Mouse (Mus musculus) CH12.LX (cell line): ENCODE measurements at regions not wholly inside any gene's neighbourhood (a gene's known extent, or its start where the extent isn't known, plus 50 kb on each side); places are given as distances from the start of the nearest gene placed in this dataset.

Experiments
- DNase-seq: peaks from one replicate; pipeline ENCODE4 v3.0.0-alpha.2; 2013; ENCODE audit errors: extremely low read depth
- H3K27ac ChIP-seq: 2 replicates; pipeline ENCODE4 v1.5.1; 2012; ENCODE audit warnings: low read depth, mild to moderate bottlenecking, control low read depth, moderate library complexity; ENCODE audit not compliant: insufficient read depth
- H3K27me3 ChIP-seq: replicated peaks from 2 replicates; pipeline ENCODE3; 2012; ENCODE audit warnings: inconsistent platforms
- H3K36me3 ChIP-seq, 2 experiments: replicated peaks in 1 of 2; 2 replicates each; pipeline versions ENCODE3 to v1.6.1; 2012; ENCODE audit warnings: inconsistent platforms in 1 of 2, low read length in 1 of 2, mild to moderate bottlenecking in 1 of 2, mixed read lengths in 1 of 2, moderate library complexity in 1 of 2; ENCODE audit not compliant: control insufficient read depth in 1 of 2, insufficient read depth in 1 of 2
- H3K4me1 ChIP-seq, 2 experiments: 2 replicates each; pipeline ENCODE4 v1.6.1; 2012; ENCODE audit warnings: inconsistent platforms in 1 of 2, moderate library complexity in 1 of 2; ENCODE audit not compliant: insufficient read depth in 2 of 2, control insufficient read depth in 1 of 2
- H3K4me2 ChIP-seq: 2 replicates; pipeline ENCODE4 v1.6.1; 2012; ENCODE audit warnings: low read depth, mild to moderate bottlenecking, control low read depth; ENCODE audit not compliant: poor library complexity, insufficient read depth, severe bottlenecking
- H3K4me3 ChIP-seq, 3 experiments: fragments of 150-350 bp in 1 of 3; sonication (generic) in 1 of 3; replicated peaks in 1 of 3; 2 replicates each; pipeline versions ENCODE3 to v1.5.1; 2011 to 2012; ENCODE audit warnings: low read depth in 2 of 3, low read length in 2 of 3, mild to moderate bottlenecking in 2 of 3, moderate library complexity in 2 of 3, control low read depth in 1 of 3, improper control_type of control experiment in 1 of 3, inconsistent platforms in 1 of 3, mixed read lengths in 1 of 3; ENCODE audit not compliant: poor library complexity in 1 of 3
- H3K79me2 ChIP-seq: replicated peaks from 2 replicates; pipeline ENCODE4 v1.6.1; 2012; ENCODE audit warnings: mild to moderate bottlenecking, moderate library complexity; ENCODE audit not compliant: control insufficient read depth, poor library complexity, insufficient read depth, severe bottlenecking; ENCODE audit errors: extremely low read depth
- H3K9ac ChIP-seq: 2 replicates; pipeline ENCODE4 v1.6.1; 2012; ENCODE audit warnings: low read depth, mild to moderate bottlenecking, control low read depth, moderate library complexity; ENCODE audit not compliant: insufficient read depth
- H3K9me3 ChIP-seq: replicated peaks from 2 replicates; pipeline ENCODE3; 2012; ENCODE audit warnings: low read length, inconsistent platforms, mixed read lengths
- BHLHE40 ChIP-seq: IDR thresholded peaks from 2 replicates; pipeline ENCODE4 v1.6.1; 2011; ENCODE audit warnings: mild to moderate bottlenecking, low read depth, low read length, improper control_type of control experiment
- CHD1 ChIP-seq: IDR thresholded peaks from 2 replicates; pipeline ENCODE4 v1.6.1; 2012; ENCODE audit warnings: low read depth, low read length, improper control_type of control experiment, inconsistent platforms
- CTCF ChIP-seq, 2 experiments: IDR thresholded peaks in 1 of 2; conservative IDR thresholded peaks in 1 of 2; 2 replicates each; pipeline ENCODE4 v1.5.1; 2011 to 2012; ENCODE audit warnings: low read depth in 2 of 2, low read length in 2 of 2, improper control_type of control experiment in 1 of 2, inconsistent platforms in 1 of 2, mild to moderate bottlenecking in 1 of 2, moderate library complexity in 1 of 2
- JUN ChIP-seq: IDR thresholded peaks from 2 replicates; pipeline ENCODE4 v1.6.1; 2011; ENCODE audit warnings: low read depth, mild to moderate bottlenecking, low read length, improper control_type of control experiment, moderate library complexity; ENCODE audit not compliant: insufficient read depth
- MAFK ChIP-seq: IDR thresholded peaks from 2 replicates; pipeline ENCODE4 v1.6.1; 2011; ENCODE audit warnings: low read length, improper control_type of control experiment; ENCODE audit not compliant: insufficient replicate concordance
- MEF2A ChIP-seq: IDR thresholded peaks from 2 replicates; pipeline ENCODE4 v1.6.1; 2014; ENCODE audit warnings: low read depth, mild to moderate bottlenecking, inconsistent platforms, low read length, improper control_type of control experiment, borderline replicate concordance
- MXI1 ChIP-seq: IDR thresholded peaks from 2 replicates; pipeline ENCODE4 v1.6.1; 2011; ENCODE audit warnings: mild to moderate bottlenecking, low read depth, low read length, improper control_type of control experiment
- MYC ChIP-seq: IDR thresholded peaks from 2 replicates; pipeline ENCODE4 v1.6.1; 2011; ENCODE audit warnings: low read depth, mild to moderate bottlenecking, improper control_type of control experiment, low read length
- NELFE ChIP-seq: IDR thresholded peaks from 2 replicates; pipeline ENCODE4 v1.6.1; 2011; ENCODE audit warnings: low read depth, low read length, improper control_type of control experiment
- NRF1 ChIP-seq: IDR thresholded peaks from 2 replicates; pipeline ENCODE4 v1.6.1; 2014; ENCODE audit warnings: low read depth, mild to moderate bottlenecking, inconsistent platforms, low read length, improper control_type of control experiment, moderate library complexity
- POLR2A ChIP-seq: IDR thresholded peaks from 2 replicates; pipeline ENCODE4 v1.6.1; 2011; ENCODE audit warnings: low read depth, mild to moderate bottlenecking, improper control_type of control experiment, low read length
- POLR2AphosphoS2 ChIP-seq: IDR thresholded peaks from 2 replicates; pipeline ENCODE4 v1.6.1; 2011; ENCODE audit warnings: low read depth, low read length, improper control_type of control experiment
- RAD21 ChIP-seq: IDR thresholded peaks from 2 replicates; pipeline ENCODE4 v1.6.1; 2011; ENCODE audit warnings: low read depth, mild to moderate bottlenecking, low read length, improper control_type of control experiment, moderate library complexity
- SMC3 ChIP-seq: IDR thresholded peaks from 2 replicates; pipeline ENCODE4 v1.6.1; 2011; ENCODE audit warnings: low read depth, low read length, improper control_type of control experiment
- UBTF ChIP-seq: IDR thresholded peaks from 2 replicates; pipeline ENCODE4 v1.6.1; 2012; ENCODE audit warnings: low read depth, mild to moderate bottlenecking, inconsistent platforms, low read length, improper control_type of control experiment, moderate library complexity
- USF1 ChIP-seq: IDR thresholded peaks from 2 replicates; pipeline ENCODE4 v1.6.1; 2014; ENCODE audit warnings: low read depth, mild to moderate bottlenecking, inconsistent platforms, low read length, improper control_type of control experiment
- USF2 ChIP-seq: conservative IDR thresholded peaks from 2 replicates; pipeline ENCODE4 v1.6.1; 2011; ENCODE audit warnings: low read depth, low read length, improper control_type of control experiment
- ZKSCAN1 ChIP-seq: IDR thresholded peaks from 2 replicates; pipeline ENCODE4 v1.6.1; 2012; ENCODE audit warnings: low read depth, inconsistent platforms, low read length, improper control_type of control experiment, borderline replicate concordance
- ZMIZ1 ChIP-seq: IDR thresholded peaks from 2 replicates; pipeline ENCODE4 v1.6.1; 2012; ENCODE audit warnings: low read depth, mild to moderate bottlenecking, inconsistent platforms, low read length, improper control_type of control experiment
- ZNF384 ChIP-seq: IDR thresholded peaks from 2 replicates; pipeline ENCODE4 v1.6.1; 2012; ENCODE audit warnings: low read depth, low read length, improper control_type of control experiment, inconsistent platforms
- dilution Hi-C: fragments of 300-500 bp; cut with MboI; formaldehyde crosslinking; loops from 2 replicates; pipeline ENCODE4 v1.14.3; 2020; ENCODE audit warnings: low sequenced_read_pairs; ENCODE audit not compliant: extremely low pct_unique_long_range_greater_than_20kb, extremely low pct_ligation_motif_present
- in situ Hi-C: fragments of 300-500 bp; cut with MboI; formaldehyde crosslinking; loops from 3 replicates; pipeline ENCODE4 v1.14.3; 2019; ENCODE audit warnings: low sequenced_read_pairs, low pct_ligation_motif_present, low pct_unique_long_range_greater_than_20kb, mixed read lengths

DNA sequence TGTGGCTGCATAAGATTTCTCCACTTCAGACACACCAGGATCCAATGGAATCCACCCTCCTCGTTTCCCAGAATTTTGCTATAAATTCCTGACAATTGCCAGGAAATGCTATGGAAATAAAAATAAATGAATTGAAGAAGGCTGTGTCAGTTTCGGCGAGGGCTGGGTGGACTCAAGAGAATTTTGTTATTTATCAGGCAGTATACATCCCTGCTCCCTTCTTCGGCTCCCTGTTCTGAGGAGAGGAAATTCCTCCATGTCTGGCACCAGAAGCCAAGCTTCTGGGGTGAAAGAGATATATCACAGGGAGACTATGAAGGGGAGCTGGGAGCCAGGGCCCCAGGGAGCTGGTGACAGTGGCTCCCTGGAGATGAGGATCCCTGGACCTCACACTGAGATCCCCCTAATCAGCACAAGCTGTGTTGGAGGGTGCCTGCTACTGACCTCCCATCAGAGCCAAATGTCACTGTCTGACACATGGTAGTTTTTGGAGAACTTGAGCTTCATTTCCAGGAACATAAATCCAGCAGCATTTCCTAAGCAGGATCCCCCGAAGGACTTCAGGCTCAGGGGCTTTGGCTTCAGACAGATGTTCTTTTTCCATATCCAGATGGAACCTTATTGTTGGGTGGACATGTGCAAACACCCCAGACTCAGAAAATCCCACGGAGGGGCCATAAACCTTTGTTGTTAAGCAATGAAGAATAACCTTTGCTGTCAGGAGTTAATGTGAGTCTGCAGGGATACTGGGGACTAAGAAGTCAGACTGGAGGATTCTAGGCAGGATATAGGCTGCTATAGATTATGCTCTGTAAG, 248.4 kb upstream of the Igfbp3 start:
- dilution Hi-C loops: no loop called here
- no peak overlapping the region for H3K27ac ChIP-seq
- TF ChIP-seq MAFK: no peak
- no peak for TF ChIP-seq CTCF (conservative IDR thresholded peaks at IDR 0.05 in 1 of 2, IDR thresholded peaks at IDR 0.05 in 1 of 2; ENCODE audit: low read depth in 2 of 2, low read length in 2 of 2)
- no peak for TF ChIP-seq USF2
- TF ChIP-seq POLR2A: no peak
- no peak for TF ChIP-seq SMC3
- TF ChIP-seq NELFE: no peak
- TF ChIP-seq USF1: no peak
- no peak for TF ChIP-seq ZKSCAN1
- no peak for TF ChIP-seq JUN
- TF ChIP-seq RAD21: no peak
- no peak for TF ChIP-seq POLR2AphosphoS2
- TF ChIP-seq UBTF: no peak
- H3K9me3 ChIP-seq: peaks cover 90% of the 10 kb centered on the region
- no peaks in the 10 kb centered on the region for H3K27me3 ChIP-seq
- no peaks in the 10 kb centered on the region for H3K79me2 ChIP-seq
- H3K4me1 ChIP-seq: no peaks in the 10 kb centered on the region
- no peak for DNase-seq
- no peak overlapping the region for H3K4me3 ChIP-seq
- no peaks in the 10 kb centered on the region for H3K36me3 ChIP-seq
- no peak overlapping the region for H3K9ac ChIP-seq
- no peak overlapping the region for H3K4me2 ChIP-seq
- in situ Hi-C loops: no loop called here

DNA sequence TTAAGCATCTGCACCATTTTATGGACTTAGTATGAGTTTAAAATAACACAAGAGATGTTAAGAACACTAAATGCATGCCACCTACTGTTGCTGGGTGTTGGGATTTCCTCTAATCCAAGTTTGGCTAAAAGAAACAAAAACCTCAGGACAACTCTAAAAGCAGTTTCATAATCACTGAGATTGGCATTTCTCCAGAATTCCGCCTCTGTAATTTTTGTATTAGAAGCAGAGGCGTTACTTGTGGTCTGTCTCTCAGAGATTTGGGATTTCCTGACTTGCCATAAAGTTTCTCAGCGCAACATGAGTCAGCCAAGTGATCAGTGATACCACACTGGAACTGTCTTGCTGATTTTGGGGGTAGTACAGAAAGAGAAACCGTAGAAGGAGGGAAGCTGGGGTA, 238.0 kb upstream of the Igfbp3 start:
- TF ChIP-seq MAFK (no peak), ZMIZ1 (no peak), ZNF384 (no peak), NRF1 (no peak), CTCF (conservative IDR thresholded peaks at IDR 0.05 in 1 of 2, IDR thresholded peaks at IDR 0.05 in 1 of 2; ENCODE audit: low read depth in 2 of 2, low read length in 2 of 2) (no peak), BHLHE40 (no peak), MXI1 (no peak), JUN (no peak), MEF2A (no peak), CHD1 (no peak), USF1 (no peak), MYC (no peak), NELFE (no peak)
- TF ChIP-seq, all 38 proteins: peak for 0
- no peaks in the 10 kb centered on the region for H3K79me2 ChIP-seq
- no peak overlapping the region for H3K4me2 ChIP-seq
- H3K4me1 ChIP-seq: no peaks in the 10 kb centered on the region
- peaks cover 84% of the 10 kb centered on the region for H3K9me3 ChIP-seq
- no peaks in the 10 kb centered on the region for H3K36me3 ChIP-seq
- H3K4me3 ChIP-seq: no peak overlapping the region
- no peaks in the 10 kb centered on the region for H3K27me3 ChIP-seq
- no peak overlapping the region for H3K27ac ChIP-seq
- no peak for DNase-seq
- no peak overlapping the region for H3K9ac ChIP-seq
- dilution Hi-C loops (no loop called here), in situ Hi-C loops (no loop called here)
